Mouse (Mus musculus) stomach, embryonic 15.5 days (tissue): ENCODE data around the gene Dip2c. TPM values are rescaled to one million over a fixed set of nuclear protein-coding genes. Genes with fewer than 3 reads are reported as not detected.

Experiments
- ATAC-seq: fragments of 200-750 bp; cut with Nextera tagmentation; 2 replicates; pipeline ENCODE4 v1.8.0; 2017; ENCODE audit warnings: low read depth, moderate number of reproducible peaks, moderate TSS enrichment; ENCODE audit not compliant: insufficient read depth, low FRiP score
- H3K27ac ChIP-seq: fragments of 300-500 bp; sonication (generic); 2 replicates; pipeline ENCODE4 v1.5.1; 2015; ENCODE audit warnings: mild to moderate bottlenecking, inconsistent platforms
- H3K27me3 ChIP-seq: fragments of 300-500 bp; sonication (generic); replicated peaks from 2 replicates; pipeline ENCODE4 v1.6.1; 2015; ENCODE audit warnings: inconsistent platforms
- H3K36me3 ChIP-seq: fragments of 300-500 bp; sonication (generic); 2 replicates; pipeline ENCODE4 v1.6.1; 2015; ENCODE audit warnings: inconsistent platforms
- H3K4me1 ChIP-seq: fragments of 300-500 bp; sonication (generic); 2 replicates; pipeline ENCODE4 v1.6.1; 2015; ENCODE audit warnings: inconsistent platforms
- H3K4me2 ChIP-seq: fragments of 300-500 bp; sonication (generic); 2 replicates; pipeline ENCODE4 v1.6.1; 2015; ENCODE audit warnings: mild to moderate bottlenecking, inconsistent platforms
- H3K4me3 ChIP-seq: fragments of 300-500 bp; sonication (generic); replicated peaks from 2 replicates; pipeline ENCODE4 v1.5.1; 2015; ENCODE audit warnings: inconsistent platforms
- H3K9ac ChIP-seq: fragments of 300-500 bp; sonication (generic); 2 replicates; pipeline ENCODE4 v1.6.1; 2015; ENCODE audit warnings: inconsistent platforms
- H3K9me3 ChIP-seq: fragments of 300-500 bp; sonication (generic); 2 replicates; pipeline ENCODE4 v1.6.1; 2016; ENCODE audit warnings: inconsistent platforms
- WGBS: fragments of 180-500 bp; shearing (Covaris S2); methylation state at CpG from one replicate; pipeline ENCODE4 v1.1.7; 2015; 5-methylcytosine and 5-hydroxymethylcytosine counted together
- polyA plus RNA-seq: library from polyadenylated mRNA; unstranded; fragments of >200 nt; fragmentation: Nextera tagmentation; extraction: Ambion mirVana; gene quantifications from 2 replicates; pipeline ENCODE4 v1.2.1, GENCODE M21; 2015

The Dip2c gene
- polyA plus RNA-seq, 1 experiment from 2014 or later = 4.7 TPM

DNA sequence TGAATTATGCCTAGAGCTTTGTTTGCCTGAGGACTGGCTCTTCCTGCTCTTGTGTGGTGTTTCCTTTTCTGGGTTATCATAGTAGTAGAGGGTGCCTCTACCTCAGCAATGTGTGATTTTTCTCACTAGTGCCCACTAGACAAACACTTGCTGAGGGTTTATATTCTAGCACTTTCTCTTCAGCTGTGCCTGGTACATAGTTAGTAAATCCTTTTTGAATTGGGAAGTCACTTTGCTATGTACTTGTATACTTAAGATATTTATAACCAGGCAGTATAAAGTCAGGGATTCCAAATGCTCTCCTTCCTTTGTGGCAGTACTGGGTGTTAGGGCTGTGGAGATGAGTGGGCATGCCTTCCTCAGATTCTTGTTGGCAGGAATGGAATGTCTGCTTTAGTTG, 56.9 kb downstream of the Dip2c start:
- Histone ChIP-seq H3K27ac (no peak overlapping the region), H3K9me3 (no peaks in the 10 kb centered on the region), H3K4me3 (no peak overlapping the region), H3K36me3 (no peaks in the 10 kb centered on the region), H3K4me1 (no peaks in the 10 kb centered on the region), H3K27me3 (no peaks in the 10 kb centered on the region), H3K4me2 (no peak overlapping the region), H3K9ac (no peak overlapping the region)
- no peak for ATAC-seq

DNA sequence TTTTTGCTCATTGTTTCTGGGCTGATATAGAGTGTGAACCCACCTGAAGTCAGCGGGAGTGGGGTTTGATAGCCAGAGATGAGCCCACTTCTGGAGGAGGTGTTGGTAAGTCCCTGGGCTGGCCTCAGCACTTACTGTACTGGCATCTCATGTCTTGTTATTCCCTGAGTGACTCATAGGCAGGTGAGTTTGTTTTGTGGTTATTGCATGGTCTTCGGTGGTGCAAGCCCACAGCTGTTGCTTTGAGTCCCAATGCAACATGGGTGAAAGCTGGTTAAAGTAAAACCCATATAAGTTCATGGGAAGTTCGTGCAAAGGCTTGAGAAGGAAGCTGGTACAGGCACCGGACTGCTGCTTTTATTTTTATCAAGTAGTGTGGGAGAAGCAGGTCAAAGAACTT, 64.0 kb downstream of the Dip2c start:
- Histone ChIP-seq H3K4me1 (no peaks in the 10 kb centered on the region), H3K4me2 (no peak overlapping the region), H3K9me3 (no peaks in the 10 kb centered on the region), H3K4me3 (no peak overlapping the region), H3K27me3 (no peaks in the 10 kb centered on the region), H3K27ac (no peak overlapping the region), H3K36me3 (no peaks in the 10 kb centered on the region), H3K9ac (no peak overlapping the region)
- ATAC-seq = no peak
- WGBS = 74% methylated on average over 4 of the region's 4 CpGs

DNA sequence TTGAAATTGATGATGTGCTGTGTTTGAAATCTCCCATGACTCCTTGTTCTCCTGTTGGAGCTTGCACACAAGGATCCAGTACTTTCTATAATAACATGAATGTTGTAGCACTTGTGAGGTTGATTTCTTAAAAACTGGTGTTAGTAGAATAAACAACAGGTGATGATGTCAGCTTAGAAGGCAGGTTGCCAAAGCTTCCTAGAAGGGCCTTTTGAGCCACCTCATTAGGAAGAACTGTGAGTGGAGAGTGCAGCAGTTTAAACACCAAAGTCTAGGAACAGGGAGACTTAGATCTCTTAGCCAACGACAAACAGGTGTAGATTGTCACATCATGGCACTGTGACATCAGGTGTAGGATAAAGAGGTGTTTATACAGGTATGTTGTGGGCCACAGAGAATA, 66.4 kb downstream of the Dip2c start:
- Histone ChIP-seq H3K9me3 (no peaks in the 10 kb centered on the region), H3K36me3 (no peaks in the 10 kb centered on the region), H3K27ac (no peak overlapping the region), H3K27me3 (no peaks in the 10 kb centered on the region), H3K9ac (no peak overlapping the region), H3K4me3 (no peak overlapping the region), H3K4me2 (no peak overlapping the region), H3K4me1 (no peaks in the 10 kb centered on the region)
- WGBS = 73% methylated on average over 1 of the region's 1 CpGs
- ATAC-seq = no peak

DNA sequence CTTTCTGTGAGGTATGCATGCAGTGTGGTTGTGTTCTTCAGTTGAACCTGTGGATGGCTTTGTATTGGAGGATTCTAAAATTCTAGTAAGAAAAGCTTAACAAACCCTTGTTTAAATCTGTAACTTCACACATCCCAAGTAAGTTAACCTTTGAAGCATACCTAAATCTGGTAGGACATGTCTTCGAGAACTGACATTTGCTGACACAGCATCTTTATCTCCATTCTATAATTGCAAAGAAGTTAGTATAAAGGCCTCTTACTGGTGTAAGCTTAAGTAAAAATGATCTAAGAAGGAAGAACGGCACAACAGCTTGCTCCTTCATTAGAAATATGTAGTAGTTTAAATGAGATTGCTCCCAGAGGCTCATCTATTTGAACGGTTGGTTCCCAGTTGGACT, 71.1 kb downstream of the Dip2c start:
- Histone ChIP-seq H3K36me3 (no peaks in the 10 kb centered on the region), H3K27me3 (no peaks in the 10 kb centered on the region), H3K4me2 (no peak overlapping the region), H3K9ac (no peak overlapping the region), H3K27ac (no peak overlapping the region), H3K9me3 (no peaks in the 10 kb centered on the region), H3K4me1 (no peaks in the 10 kb centered on the region), H3K4me3 (no peak overlapping the region)
- WGBS = 88% methylated on average over 3 of the region's 3 CpGs
- no peak for ATAC-seq

DNA sequence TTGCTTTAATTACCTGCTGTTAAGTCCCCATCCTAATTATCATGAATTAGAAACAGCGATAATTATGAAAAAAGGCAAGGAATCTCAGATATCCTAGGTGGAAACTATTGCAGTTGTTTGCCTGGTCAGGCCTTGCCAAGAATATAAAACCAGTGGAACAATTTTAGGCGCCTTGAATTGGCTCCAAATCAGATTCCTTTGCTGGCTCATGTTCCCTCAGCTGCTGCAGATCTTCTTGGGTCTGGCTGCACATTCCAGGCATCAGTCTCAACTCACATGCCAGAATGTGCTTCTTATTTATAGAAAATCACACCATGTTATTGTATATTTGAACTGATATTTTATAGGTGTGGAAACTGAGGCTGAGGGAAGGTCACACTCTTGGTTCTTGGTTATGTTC, 74.3 kb downstream of the Dip2c start:
- Histone ChIP-seq H3K4me3 (no peak overlapping the region), H3K27me3 (no peaks in the 10 kb centered on the region), H3K36me3 (no peaks in the 10 kb centered on the region), H3K9me3 (no peaks in the 10 kb centered on the region), H3K9ac (no peak overlapping the region), H3K4me2 (no peak overlapping the region), H3K27ac (0 out of 2 replicates have a peak overlapping the region, but pooled peaks have one; percentile 14), H3K4me1 (no peaks in the 10 kb centered on the region)
- no peak for ATAC-seq
- 63% methylated on average over 2 of the region's 2 CpGs for WGBS

DNA sequence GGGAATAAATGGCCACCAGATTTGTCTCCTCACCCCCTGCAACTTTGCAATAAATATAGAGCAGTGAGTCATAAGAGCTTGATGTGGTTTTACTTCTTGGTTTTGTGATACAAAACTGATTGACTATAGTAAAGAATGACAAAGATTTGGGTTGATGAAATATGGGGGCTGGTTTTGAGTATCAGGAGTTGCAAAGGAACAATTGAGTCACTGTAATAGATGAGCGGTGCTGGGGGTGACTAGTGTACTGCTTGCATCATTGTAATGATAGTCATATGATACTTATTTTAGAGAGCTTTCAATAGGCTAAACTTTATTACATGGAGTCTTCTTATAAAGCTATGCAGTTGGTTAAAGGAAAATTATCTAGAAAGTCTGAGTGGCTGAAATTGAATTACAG, 77.6 kb downstream of the Dip2c start:
- H3K36me3 ChIP-seq = no peaks in the 10 kb centered on the region
- no peaks in the 10 kb centered on the region for H3K4me1 ChIP-seq
- no peak overlapping the region for H3K4me2 ChIP-seq
- no peaks in the 10 kb centered on the region for H3K9me3 ChIP-seq
- H3K4me3 ChIP-seq = no peak overlapping the region
- WGBS = 86% methylated on average over 1 of the region's 1 CpGs
- H3K27me3 ChIP-seq = no peaks in the 10 kb centered on the region
- no peak for ATAC-seq
- H3K9ac ChIP-seq = no peak overlapping the region
- no peak overlapping the region for H3K27ac ChIP-seq

DNA sequence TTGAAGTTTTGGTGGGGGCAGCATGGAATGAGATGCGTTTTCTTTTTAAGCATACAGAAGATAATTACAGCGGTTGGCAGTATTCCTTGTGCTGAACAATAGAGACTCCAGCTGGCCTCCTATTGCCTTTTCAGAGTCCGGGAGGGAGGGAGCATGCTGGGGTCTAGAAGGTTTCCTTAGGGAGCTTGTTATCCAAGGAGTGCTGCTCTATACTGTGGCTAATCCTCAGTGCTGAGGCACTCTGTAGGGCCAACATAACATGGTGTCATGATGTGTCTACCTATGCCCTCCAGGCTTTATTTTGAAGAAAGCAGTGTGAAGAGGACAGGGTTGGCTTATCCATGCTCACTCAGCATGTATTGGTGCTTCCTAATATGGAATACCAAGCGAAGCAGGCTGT, 79.0 kb downstream of the Dip2c start:
- 81% methylated on average over 4 of the region's 4 CpGs for WGBS
- H3K9me3 ChIP-seq = no peaks in the 10 kb centered on the region
- ATAC-seq = no peak

DNA sequence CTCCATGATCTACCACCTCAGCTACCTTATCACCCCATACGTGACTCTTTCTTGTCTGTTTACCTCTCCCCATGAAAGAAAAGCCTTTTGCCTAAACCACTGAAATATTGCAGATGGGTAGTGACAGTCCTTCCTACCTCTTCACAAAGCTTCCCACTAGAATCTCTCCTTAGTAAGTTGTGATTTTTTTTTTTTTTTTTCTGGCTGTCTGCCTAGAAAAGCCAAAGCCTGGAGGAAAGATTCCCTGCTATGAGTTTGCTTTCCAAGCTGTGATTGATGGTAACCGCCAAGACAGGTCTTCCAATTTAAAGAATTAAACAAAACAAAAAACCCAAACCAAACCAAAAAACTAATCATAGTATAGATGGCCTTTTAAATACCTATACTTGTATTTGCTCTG, 85.1 kb downstream of the Dip2c start:
- ATAC-seq = no peak
- 44% methylated on average over 2 of the region's 2 CpGs for WGBS
- Histone ChIP-seq H3K4me3 (no peak overlapping the region), H3K9ac (no peak overlapping the region), H3K36me3 (no peaks in the 10 kb centered on the region), H3K27me3 (no peaks in the 10 kb centered on the region), H3K4me2 (no peak overlapping the region), H3K27ac (no peak overlapping the region), H3K4me1 (no peaks in the 10 kb centered on the region), H3K9me3 (no peaks in the 10 kb centered on the region)

More for the DNA sequence above, 79.0 kb downstream of the Dip2c start:
- Histone ChIP-seq H3K9ac (no peak overlapping the region), H3K4me2 (no peak overlapping the region), H3K27me3 (no peaks in the 10 kb centered on the region), H3K27ac (no peak overlapping the region), H3K4me1 (no peaks in the 10 kb centered on the region), H3K4me3 (no peak overlapping the region), H3K36me3 (no peaks in the 10 kb centered on the region)

DNA sequence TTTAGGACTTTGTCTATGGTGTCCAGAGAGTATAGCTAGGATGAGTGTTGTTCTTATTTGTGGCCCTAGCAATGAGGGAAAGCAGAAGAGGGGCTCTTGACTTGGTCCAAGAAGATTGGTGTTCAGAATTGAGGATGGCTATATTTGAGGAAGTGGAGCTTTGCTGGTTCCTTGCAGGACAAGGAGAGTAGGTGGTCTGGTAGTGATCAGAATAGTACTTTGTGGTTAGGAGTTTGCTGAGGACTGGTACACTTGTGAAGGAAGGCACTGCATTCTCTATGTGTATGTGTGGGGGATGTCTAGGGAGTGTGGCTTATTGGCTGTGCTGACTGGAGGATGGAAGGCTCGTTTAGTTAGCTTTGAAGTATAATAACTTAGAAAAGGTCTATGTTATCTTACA, 95.1 kb downstream of the Dip2c start:
- 36% methylated on average over 1 of the region's 1 CpGs for WGBS
- Histone ChIP-seq H3K27ac (no peak overlapping the region), H3K4me2 (no peak overlapping the region), H3K4me3 (no peak overlapping the region), H3K36me3 (no peaks in the 10 kb centered on the region), H3K9ac (no peak overlapping the region), H3K9me3 (no peaks in the 10 kb centered on the region), H3K27me3 (no peaks in the 10 kb centered on the region), H3K4me1 (no peaks in the 10 kb centered on the region)
- no peak for ATAC-seq

DNA sequence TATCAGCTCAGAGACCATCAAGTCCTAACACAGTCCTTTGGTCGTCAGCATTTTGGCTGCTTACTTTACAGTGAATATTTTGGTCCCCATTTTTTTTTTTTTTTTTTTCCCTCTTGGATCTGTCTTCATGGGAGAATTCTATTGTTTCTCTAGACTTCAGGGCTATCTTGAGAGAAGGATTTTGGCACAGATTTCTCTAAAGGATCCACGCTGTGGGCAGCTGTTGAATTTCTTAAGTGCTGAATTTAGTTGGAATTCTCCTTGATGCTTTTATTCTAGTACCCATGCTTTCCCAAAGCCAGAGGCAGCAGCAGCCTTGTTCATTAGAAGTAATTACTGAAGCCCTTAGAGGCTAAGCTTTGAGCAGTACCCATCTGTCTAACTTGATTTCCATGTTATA, 100.8 kb downstream of the Dip2c start:
- no peak for ATAC-seq
- Histone ChIP-seq H3K27me3 (no peaks in the 10 kb centered on the region), H3K4me1 (no peaks in the 10 kb centered on the region), H3K9ac (no peak overlapping the region), H3K4me2 (no peak overlapping the region), H3K9me3 (no peaks in the 10 kb centered on the region), H3K4me3 (no peak overlapping the region), H3K27ac (no peak overlapping the region), H3K36me3 (no peaks in the 10 kb centered on the region)
- WGBS = 74% methylated on average over 2 of the region's 2 CpGs

DNA sequence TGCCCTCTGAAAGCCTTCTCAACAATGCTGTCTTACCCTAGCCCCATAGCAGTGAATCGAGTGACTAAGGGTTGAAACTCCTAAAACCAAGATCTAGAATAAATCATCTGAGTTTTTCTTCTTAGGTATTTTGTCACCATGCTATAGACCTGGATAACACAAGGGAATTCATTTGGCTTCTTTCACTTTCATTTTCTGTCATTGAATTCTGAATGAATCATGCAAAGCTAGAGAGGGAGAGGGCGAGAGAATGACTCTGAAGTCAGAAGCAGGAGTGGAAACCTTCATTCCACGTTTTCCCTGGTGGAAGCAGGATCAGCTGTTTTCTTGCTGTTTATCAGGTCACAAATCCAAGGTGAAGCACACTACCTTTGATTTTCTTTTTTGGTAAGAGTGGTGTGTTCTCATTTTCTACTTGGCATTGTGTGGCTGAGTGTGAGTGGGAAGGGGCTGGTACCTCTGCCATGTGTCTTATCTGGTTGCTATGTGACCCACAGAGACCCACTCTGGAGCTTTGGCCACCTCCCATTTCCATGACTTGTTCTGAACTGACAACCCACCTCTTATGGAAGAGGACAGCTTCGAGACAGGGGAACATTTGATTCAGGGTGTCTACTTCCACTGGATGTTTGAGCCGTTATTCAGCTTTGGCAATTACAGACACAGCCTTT, 104.5 kb downstream of the Dip2c start:
- Histone ChIP-seq H3K4me2 (no peak overlapping the region), H3K27me3 (no peaks in the 10 kb centered on the region), H3K36me3 (no peaks in the 10 kb centered on the region), H3K9me3 (no peaks in the 10 kb centered on the region), H3K27ac (no peak overlapping the region), H3K4me3 (no peak overlapping the region), H3K9ac (no peak overlapping the region), H3K4me1 (no peaks in the 10 kb centered on the region)
- ATAC-seq = no peak
- WGBS = 80% methylated on average over 5 of the region's 5 CpGs

DNA sequence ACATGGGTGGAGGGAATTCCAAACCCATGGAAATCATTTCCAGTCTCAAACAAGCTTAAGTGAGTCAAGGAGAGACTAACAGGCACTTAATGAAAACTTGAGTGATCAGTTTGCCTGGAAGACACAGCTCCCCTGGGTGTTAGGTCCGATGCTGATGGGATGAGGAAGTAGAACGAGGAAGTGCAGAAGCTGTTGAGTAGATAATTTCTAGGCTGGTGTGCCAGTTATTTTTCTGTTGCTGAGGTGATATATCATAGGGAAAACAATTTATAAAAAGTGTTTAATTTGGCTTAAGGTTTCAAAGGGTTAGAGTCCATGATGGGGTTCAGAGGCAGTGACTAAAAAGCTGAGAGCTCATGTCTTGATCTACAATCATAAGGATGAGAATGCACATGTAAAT, 111.7 kb downstream of the Dip2c start:
- Histone ChIP-seq H3K4me3 (no peak overlapping the region), H3K4me1 (no peaks in the 10 kb centered on the region), H3K9ac (no peak overlapping the region), H3K9me3 (no peaks in the 10 kb centered on the region), H3K4me2 (no peak overlapping the region), H3K27me3 (no peaks in the 10 kb centered on the region), H3K36me3 (no peaks in the 10 kb centered on the region), H3K27ac (no peak overlapping the region)
- no peak for ATAC-seq
- WGBS = 83% methylated on average over 2 of the region's 2 CpGs

DNA sequence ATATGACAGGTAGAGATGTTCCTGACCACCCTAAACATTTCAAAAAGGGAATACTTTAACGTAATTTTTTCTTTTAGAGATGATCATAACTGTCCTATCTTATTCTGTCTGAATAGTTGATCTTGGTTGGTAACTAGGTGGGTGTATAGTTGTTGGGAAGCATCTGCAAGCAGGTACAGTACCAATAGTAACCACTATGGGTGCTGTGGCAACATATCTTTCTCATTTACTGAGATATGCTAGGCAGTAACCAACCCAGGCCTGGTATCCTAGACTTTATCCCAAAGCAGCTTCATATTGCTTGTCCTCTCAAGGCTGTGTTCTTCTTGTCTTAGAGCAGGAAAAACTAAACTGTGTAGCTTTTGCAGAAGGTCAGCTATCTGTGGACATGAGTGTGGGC, 113.0 kb downstream of the Dip2c start:
- 91% methylated on average over 1 of the region's 1 CpGs for WGBS
- Histone ChIP-seq H3K27ac (no peak overlapping the region), H3K36me3 (no peaks in the 10 kb centered on the region), H3K9me3 (no peaks in the 10 kb centered on the region), H3K9ac (no peak overlapping the region), H3K4me1 (no peaks in the 10 kb centered on the region), H3K27me3 (no peaks in the 10 kb centered on the region), H3K4me3 (no peak overlapping the region), H3K4me2 (no peak overlapping the region)
- ATAC-seq = no peak
